Mouse (Mus musculus) c-Kit-negative CD71-positive TER-119-positive erythroid progenitor cells, embryonic 14.5 days (primary cell): ENCODE measurements around the gene Wdr19.
"Not testable (repeated sequence)": the region's sequence is repeated elsewhere in the genome, so short reads cannot be mapped to it uniquely, and the experiment has no call there.

Experiments
- DNase-seq: peaks from one replicate; pipeline ENCODE4 v3.0.0-alpha.2; 2013; ENCODE audit warnings: low read depth, low spot score

The Wdr19 gene

GRCm38 (mm10) chr5:65298167-65298950 is 98.9 kb downstream of the Wdr19 start:
- DNase-seq, result no peak

GRCm38 (mm10) chr5:65299623-65300022 is 100.1 kb downstream of the Wdr19 start:
- not testable (repeated sequence) for DNase-seq

GRCm38 (mm10) chr5:65300121-65300520 is 100.6 kb downstream of the Wdr19 start:
- DNase-seq, result no peak

- no peak for DNase-seq
Observed at GRCm38 (mm10) chr5:65305516-65305915, 106.0 kb downstream of the Wdr19 start.

GRCm38 (mm10) chr5:65308208-65308607 is 108.7 kb downstream of the Wdr19 start:
- no peak for DNase-seq

GRCm38 (mm10) chr5:65308866-65309265 is 109.4 kb downstream of the Wdr19 start:
- no peak for DNase-seq
